Mouse (Mus musculus): Measurements from ENCODE around the gene Mylpf. TPM values are rescaled to one million over a fixed set of nuclear protein-coding genes. Genes with fewer than 3 reads are reported as not detected.

Gene Mylpf
- polyA plus RNA-seq, 1 experiment = 90.1 TPM

DNA sequence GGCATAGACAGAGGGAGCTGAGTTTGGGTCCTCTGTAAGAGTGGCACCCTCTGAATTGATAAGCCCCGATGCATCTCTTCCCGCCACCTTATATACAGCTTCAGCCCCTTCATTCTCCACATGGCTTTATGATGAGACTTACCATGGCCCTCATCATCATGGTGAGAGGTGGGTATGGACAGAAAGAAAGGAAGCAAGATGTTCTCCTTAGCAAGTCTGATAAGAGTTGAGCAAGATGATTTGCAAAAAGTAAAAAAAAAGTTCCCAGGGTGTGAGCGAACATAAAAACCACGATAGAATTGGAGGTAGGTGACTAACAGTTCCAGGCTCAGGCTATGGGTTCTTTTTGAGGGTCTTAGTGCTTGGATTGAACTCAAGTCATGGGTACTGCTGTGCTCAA, 10.0 kb downstream of the Mylpf start:
- TF ChIP-seq POLR2A (IDR thresholded peaks at IDR 0.05; ENCODE audit: low read depth, low read length) = no peak
- TF ChIP-seq CTCF (conservative IDR thresholded peaks at IDR 0.05; ENCODE audit: insufficient read depth, insufficient read length, low read depth, low read length) = no peak
- Histone ChIP-seq H3K4me3 (ENCODE audit: insufficient read depth, low read depth, low read length) (no peak overlapping the region), H3K27ac (ENCODE audit: insufficient read depth, low read depth, low read length) (no peak overlapping the region)

DNA sequence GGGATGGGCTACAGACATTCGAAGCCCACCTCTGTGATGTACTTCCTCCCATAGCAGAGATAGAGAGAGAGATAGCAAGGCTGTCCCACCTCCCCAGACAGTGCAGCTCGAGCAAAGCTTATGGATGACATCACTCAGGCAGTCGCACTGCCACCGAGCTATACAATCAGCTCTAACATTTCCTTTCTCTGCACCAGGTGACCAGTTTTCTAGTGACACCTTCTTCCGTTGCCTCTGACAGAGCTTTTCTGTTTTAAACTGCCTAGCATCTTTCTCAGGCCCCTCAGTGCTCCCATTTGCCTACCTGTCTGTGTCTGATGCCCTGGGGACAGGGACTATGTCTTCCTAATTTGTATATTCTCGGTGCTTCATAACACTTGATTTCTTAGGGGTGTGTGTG, 11.8 kb downstream of the Mylpf start:
- H3K27ac ChIP-seq (ENCODE audit: insufficient read depth, low read depth, low read length) = no peak overlapping the region
- DNase-seq = no peak
- no peaks in the 10 kb centered on the region for H3K4me1 ChIP-seq (ENCODE audit: control insufficient read depth, insufficient read depth, low read length)
- H3K36me3 ChIP-seq (ENCODE audit: control insufficient read depth, insufficient read depth, low read length) = no peaks in the 10 kb centered on the region
- H3K27me3 ChIP-seq (replicated peaks; ENCODE audit: control insufficient read depth, insufficient read depth, low read length) = no peaks in the 10 kb centered on the region
- H3K4me3 ChIP-seq (ENCODE audit: insufficient read depth, low read depth, low read length) = no peak overlapping the region
- TF ChIP-seq CTCF (conservative IDR thresholded peaks at IDR 0.05; ENCODE audit: insufficient read depth, insufficient read length, low read depth, low read length) (no peak), POLR2A (IDR thresholded peaks at IDR 0.05; ENCODE audit: low read depth, low read length) (no peak)
- 78% methylated on average over 6 of the region's 6 CpGs for WGBS

More for the DNA sequence above, 10.0 kb downstream of the Mylpf start:
- Histone ChIP-seq H3K36me3 (ENCODE audit: control insufficient read depth, insufficient read depth, low read length) (no peaks in the 10 kb centered on the region), H3K27me3 (replicated peaks; ENCODE audit: control insufficient read depth, insufficient read depth, low read length) (no peaks in the 10 kb centered on the region), H3K4me1 (ENCODE audit: control insufficient read depth, insufficient read depth, low read length) (no peaks in the 10 kb centered on the region; the same call in 1 of the 2 replicates)
- DNase-seq = no peak
- WGBS = 91% methylated on average over 4 of the region's 4 CpGs

DNA sequence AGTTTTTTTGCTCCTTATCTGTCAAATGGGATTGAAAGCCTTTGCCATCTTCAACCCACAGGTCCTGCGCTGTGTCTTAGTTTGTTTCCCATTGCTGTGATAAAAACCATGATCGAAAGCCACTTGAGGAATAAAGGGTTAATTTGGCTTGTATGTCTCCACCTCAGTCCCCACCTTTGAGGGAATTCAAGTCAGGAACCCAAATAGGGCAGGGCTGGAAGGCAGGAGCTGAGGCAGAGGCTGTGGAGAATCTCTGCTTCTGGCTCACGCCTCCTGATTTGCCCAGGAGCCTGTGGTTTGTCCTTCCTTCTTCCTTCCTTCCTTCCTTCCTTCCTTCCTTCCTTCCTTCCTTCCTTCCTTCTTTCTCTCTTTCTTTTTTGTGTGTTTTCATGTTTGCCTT, 14.4 kb downstream of the Mylpf start:
- no peak overlapping the region for H3K4me3 ChIP-seq (ENCODE audit: insufficient read depth, low read depth, low read length)
- no peak overlapping the region for H3K27ac ChIP-seq (ENCODE audit: insufficient read depth, low read depth, low read length)
- H3K4me1 ChIP-seq (ENCODE audit: control insufficient read depth, insufficient read depth, low read length) = no peaks in the 10 kb centered on the region
- no peaks in the 10 kb centered on the region for H3K27me3 ChIP-seq (replicated peaks; ENCODE audit: control insufficient read depth, insufficient read depth, low read length)
- no peak for TF ChIP-seq CTCF (conservative IDR thresholded peaks at IDR 0.05; ENCODE audit: insufficient read depth, insufficient read length, low read depth, low read length)
- no peak for TF ChIP-seq POLR2A (IDR thresholded peaks at IDR 0.05; ENCODE audit: low read depth, low read length)
- no peaks in the 10 kb centered on the region for H3K36me3 ChIP-seq (ENCODE audit: control insufficient read depth, insufficient read depth, low read length)
- DNase-seq = no peak
- WGBS = 94% methylated on average over 3 of the region's 3 CpGs

DNA sequence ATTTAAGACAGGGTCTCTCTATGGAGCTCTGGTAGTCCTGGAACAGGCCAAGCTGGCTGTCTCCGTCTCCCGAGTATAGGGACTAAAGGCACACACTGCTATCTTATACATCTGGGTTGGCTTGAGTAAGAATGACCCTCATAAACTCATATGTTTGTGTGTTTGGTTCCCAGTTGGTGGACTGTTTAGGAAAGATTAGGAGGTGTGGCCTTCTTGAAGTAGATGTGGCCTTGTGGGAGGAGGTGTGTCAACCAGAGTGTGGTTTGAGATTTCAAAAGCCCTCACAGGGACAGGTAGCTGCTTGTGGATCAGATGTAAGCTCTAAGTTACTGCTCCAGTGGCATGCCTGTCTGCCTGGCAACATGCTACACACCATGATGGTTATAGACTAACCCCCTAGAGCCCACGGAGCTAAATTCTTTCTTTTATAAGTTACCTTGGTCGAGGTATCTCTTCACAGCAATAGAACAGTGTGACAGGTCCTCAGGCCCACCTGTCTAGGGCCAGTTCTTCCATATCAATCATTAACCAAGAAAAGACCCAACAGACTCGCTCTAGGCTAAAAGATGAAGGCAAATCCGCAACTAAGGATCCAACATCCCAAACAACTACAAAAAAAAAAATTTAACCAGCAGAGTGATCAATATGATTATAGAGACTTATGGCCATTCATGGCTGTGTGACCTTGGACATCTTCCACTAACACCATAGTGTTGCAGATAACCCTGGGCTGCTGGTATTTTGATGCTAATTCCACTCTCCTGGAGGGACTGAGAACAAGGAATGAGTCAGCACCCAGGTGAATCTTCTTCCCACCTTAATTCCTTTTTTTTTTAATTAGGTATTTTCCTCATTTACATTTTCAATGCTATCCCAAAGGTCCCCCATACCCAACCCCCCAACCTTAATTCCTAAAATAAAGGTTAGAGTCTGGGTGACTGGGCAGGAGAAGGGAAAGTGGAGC, 15.1 kb downstream of the Mylpf start:
- no peaks in the 10 kb centered on the region for H3K4me1 ChIP-seq (ENCODE audit: control insufficient read depth, insufficient read depth, low read length)
- H3K27me3 ChIP-seq (replicated peaks; ENCODE audit: control insufficient read depth, insufficient read depth, low read length) = no peaks in the 10 kb centered on the region
- H3K36me3 ChIP-seq (ENCODE audit: control insufficient read depth, insufficient read depth, low read length) = no peaks in the 10 kb centered on the region
- 79% methylated on average over 6 of the region's 6 CpGs for WGBS
- H3K27ac ChIP-seq (ENCODE audit: insufficient read depth, low read depth, low read length) = no peak overlapping the region
- no peak for DNase-seq
- H3K4me3 ChIP-seq (ENCODE audit: insufficient read depth, low read depth, low read length) = no peak overlapping the region
- TF ChIP-seq CTCF (conservative IDR thresholded peaks at IDR 0.05; ENCODE audit: insufficient read depth, insufficient read length, low read depth, low read length) = no peak
- no peak for TF ChIP-seq POLR2A (IDR thresholded peaks at IDR 0.05; ENCODE audit: low read depth, low read length)

DNA sequence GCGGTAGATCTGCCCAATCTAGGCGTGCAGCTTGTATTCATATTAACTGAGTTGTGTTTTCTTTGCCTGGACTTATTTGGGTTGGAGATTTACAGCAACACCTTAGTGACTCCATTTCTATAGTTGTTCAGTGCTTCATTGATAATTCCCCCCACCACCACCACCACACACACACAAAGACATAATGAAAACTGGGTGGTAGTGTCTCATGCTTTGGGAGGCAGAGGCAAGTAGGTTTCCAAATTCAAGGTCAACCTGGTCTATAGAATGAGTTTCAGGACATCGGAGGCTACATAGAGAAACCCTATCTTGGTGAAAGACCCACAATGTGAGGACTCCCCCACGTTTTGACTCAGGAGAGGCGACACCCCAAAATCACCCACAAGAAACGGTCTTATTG, 15.9 kb downstream of the Mylpf start:
- 86% methylated on average over 6 of the region's 6 CpGs for WGBS
- no peak overlapping the region for H3K4me3 ChIP-seq (ENCODE audit: insufficient read depth, low read depth, low read length)
- no peak overlapping the region for H3K27ac ChIP-seq (ENCODE audit: insufficient read depth, low read depth, low read length)
- TF ChIP-seq POLR2A (IDR thresholded peaks at IDR 0.05; ENCODE audit: low read depth, low read length) = no peak
- no peak for TF ChIP-seq CTCF (conservative IDR thresholded peaks at IDR 0.05; ENCODE audit: insufficient read depth, insufficient read length, low read depth, low read length)
- DNase-seq = no peak
- no peaks in the 10 kb centered on the region for H3K27me3 ChIP-seq (replicated peaks; ENCODE audit: control insufficient read depth, insufficient read depth, low read length)
- H3K36me3 ChIP-seq (ENCODE audit: control insufficient read depth, insufficient read depth, low read length) = no peaks in the 10 kb centered on the region
- H3K4me1 ChIP-seq (ENCODE audit: control insufficient read depth, insufficient read depth, low read length) = no peaks in the 10 kb centered on the region

DNA sequence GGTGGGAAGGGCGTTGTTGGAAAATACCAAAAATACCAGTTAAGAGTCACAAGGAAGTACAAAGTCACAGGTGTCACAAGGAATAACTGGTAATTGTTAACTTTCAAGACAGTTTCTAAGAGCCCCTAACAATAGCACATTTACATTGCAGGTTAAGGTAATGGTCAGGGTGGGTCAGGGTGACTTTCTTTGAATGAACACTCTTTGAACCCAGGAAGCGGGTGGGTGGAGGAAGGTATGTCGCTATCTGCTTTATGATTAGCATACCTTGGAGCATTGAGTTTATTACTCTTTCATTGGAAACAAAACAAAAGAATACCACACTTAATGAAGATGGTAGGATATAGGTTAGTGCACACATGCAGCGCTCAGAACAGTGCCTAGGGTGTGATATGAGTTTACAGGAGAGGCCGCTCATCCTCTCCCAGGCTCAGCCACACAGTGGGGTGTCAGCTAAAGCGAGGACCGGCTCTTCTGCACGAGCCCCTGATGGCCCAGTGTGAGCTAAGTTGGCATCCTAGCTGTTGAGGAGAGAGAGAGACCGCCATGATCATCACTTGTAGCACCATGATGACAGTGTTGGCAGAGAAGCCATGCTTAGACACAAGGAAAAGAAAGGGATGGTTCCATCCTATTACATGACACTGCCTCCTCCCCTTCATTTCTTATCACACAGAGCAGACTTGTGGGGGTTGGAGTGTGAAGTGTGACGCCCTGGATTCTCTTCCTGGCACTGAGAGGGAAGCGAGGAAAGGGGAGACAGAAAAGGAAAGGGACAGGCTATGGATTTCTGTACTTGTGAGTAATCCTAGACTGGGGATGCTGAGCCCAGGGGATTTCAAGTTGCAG, 16.7 kb downstream of the Mylpf start:
- Histone ChIP-seq H3K4me3 (ENCODE audit: insufficient read depth, low read depth, low read length) (no peak overlapping the region), H3K27ac (ENCODE audit: insufficient read depth, low read depth, low read length) (no peak overlapping the region), H3K36me3 (ENCODE audit: control insufficient read depth, insufficient read depth, low read length) (no peaks in the 10 kb centered on the region), H3K27me3 (replicated peaks; ENCODE audit: control insufficient read depth, insufficient read depth, low read length) (no peaks in the 10 kb centered on the region), H3K4me1 (ENCODE audit: control insufficient read depth, insufficient read depth, low read length) (no peaks in the 10 kb centered on the region)
- DNase-seq = no peak
- WGBS = 87% methylated on average over 11 of the region's 11 CpGs
- TF ChIP-seq CTCF (conservative IDR thresholded peaks at IDR 0.05; ENCODE audit: insufficient read depth, insufficient read length, low read depth, low read length) (no peak), POLR2A (IDR thresholded peaks at IDR 0.05; ENCODE audit: low read depth, low read length) (no peak)
